In genomic region chr9:70542305-70543041, GRCm38 (mm10) we compare ENCODE assay signal across 8 mouse cellular contexts. TPM values are rescaled to one million over a fixed set of nuclear protein-coding genes. Genes with fewer than 3 reads are reported as not detected.
DNase-seq lines count a peak whose midpoint lies in the region; ATAC-seq and TF ChIP-seq lines count a peak whose summit lies in the region.

TSS of gene Sltm (plus strand) at chr9:70542754.

- peak; percentile 96 for DNase-seq in 416B (ENCODE audit: low read depth)
- DNase-seq in heart, adult 9 months (ENCODE audit: low spot score in 2 of 2): peak; percentile 98
- peak; percentile 92 to 97 for DNase-seq in monocyte, adult 2 months (ENCODE audit: low read depth in 1 of 2, low spot score in 2 of 2)
- DNase-seq in spleen, postnatal 36 days (ENCODE audit: low spot score in 2 of 2): peak; percentile 99 to 100

- ATAC-seq in embryonic facial prominence, embryonic 15.5 days (ENCODE audit: insufficient number of reproducible peaks, low FRiP score, low TSS enrichment, low read depth): peak; percentile 97
- ATAC-seq in kidney, embryonic 14.5 days (ENCODE audit: low FRiP score, low TSS enrichment): peak; percentile 97
- ATAC-seq in limb, embryonic 15.5 days (ENCODE audit: insufficient number of reproducible peaks, low FRiP score, low TSS enrichment, low read depth): peak; percentile 99

- no peaks in the 10 kb centered on the region for H3K36me3 ChIP-seq in embryonic facial prominence, embryonic 15.5 days
- no peaks in the 10 kb centered on the region; the same call in 1 of the 2 replicates for H3K36me3 ChIP-seq in kidney, embryonic 14.5 days (ENCODE audit: control insufficient read depth, insufficient read depth, low read length)
- H3K36me3 ChIP-seq in limb, embryonic 15.5 days: no peaks in the 10 kb centered on the region; the same call in 1 of the 2 replicates

- H3K4me3 ChIP-seq in bone marrow, adult 2 months (replicated peaks; ENCODE audit: control insufficient read depth, low read depth, low read length): peak within 1 kb of the TSS; percentile 88
- H3K4me3 ChIP-seq in embryonic facial prominence, embryonic 15.5 days (replicated peaks): peak within 1 kb of the TSS; percentile 92
- H3K4me3 ChIP-seq in kidney, embryonic 14.5 days (ENCODE audit: low read length): peak within 1 kb of the TSS; percentile 96
- H3K4me3 ChIP-seq in limb, embryonic 15.5 days: peak within 1 kb of the TSS; percentile 94

- no peaks in the 10 kb centered on the region for H3K27me3 ChIP-seq in embryonic facial prominence, embryonic 15.5 days
- H3K27me3 ChIP-seq in kidney, embryonic 14.5 days (ENCODE audit: control insufficient read depth, insufficient read depth, low read length): no peaks in the 10 kb centered on the region
- H3K27me3 ChIP-seq in limb, embryonic 15.5 days: no peaks in the 10 kb centered on the region

- no peaks in the 10 kb centered on the region for H3K9me3 ChIP-seq in embryonic facial prominence, embryonic 15.5 days (replicated peaks)
- H3K9me3 ChIP-seq in kidney, embryonic 14.5 days (ENCODE audit: control insufficient read depth, low read length): no peaks in the 10 kb centered on the region
- H3K9me3 ChIP-seq in limb, embryonic 15.5 days: no peaks in the 10 kb centered on the region

- H3K4me1 ChIP-seq in bone marrow, adult 2 months (ENCODE audit: control insufficient read depth, insufficient read depth, low read length): no peaks in the 10 kb centered on the region; the same call in 1 of the 2 replicates
- peaks cover 12% of the 10 kb centered on the region for H3K4me1 ChIP-seq in embryonic facial prominence, embryonic 15.5 days
- peaks cover 8% of the 10 kb centered on the region; the same call in 1 of the 2 replicates for H3K4me1 ChIP-seq in kidney, embryonic 14.5 days (ENCODE audit: control insufficient read depth, insufficient read depth, low read length)
- peaks cover 13% of the 10 kb centered on the region for H3K4me1 ChIP-seq in limb, embryonic 15.5 days

- H3K4me2 ChIP-seq in embryonic facial prominence, embryonic 15.5 days (replicated peaks): peak within 1 kb of the TSS; percentile 84
- H3K4me2 ChIP-seq in kidney, embryonic 14.5 days (replicated peaks; ENCODE audit: low read depth, low read length): peak within 1 kb of the TSS; percentile 80
- H3K4me2 ChIP-seq in limb, embryonic 15.5 days: peak within 1 kb of the TSS; percentile 89

- H3K9ac ChIP-seq in embryonic facial prominence, embryonic 15.5 days: peak within 1 kb of the TSS; percentile 93
- H3K9ac ChIP-seq in kidney, embryonic 14.5 days (ENCODE audit: low read depth, low read length): peak within 1 kb of the TSS; percentile 96
- peak within 1 kb of the TSS; percentile 91 for H3K9ac ChIP-seq in limb, embryonic 15.5 days

- H3K27ac ChIP-seq in bone marrow, adult 2 months (ENCODE audit: control insufficient read depth, insufficient read depth, low read depth, low read length, poor library complexity): peak within 1 kb of the TSS; percentile 99
- peak within 1 kb of the TSS; percentile 99 for H3K27ac ChIP-seq in embryonic facial prominence, embryonic 15.5 days (replicated peaks)
- H3K27ac ChIP-seq in kidney, embryonic 14.5 days (ENCODE audit: low read depth, low read length): peak within 1 kb of the TSS; percentile 98
- peak within 1 kb of the TSS; percentile 97 for H3K27ac ChIP-seq in limb, embryonic 15.5 days

- peak; percentile 88; the same call in 1 of the 2 replicates for TF ChIP-seq POLR2A in bone marrow, adult 2 months (IDR thresholded peaks at IDR 0.05; ENCODE audit: borderline replicate concordance, control insufficient read depth, low read depth, low read length)

- TF ChIP-seq CTCF in bone marrow, adult 2 months (IDR thresholded peaks at IDR 0.05; ENCODE audit: control insufficient read depth, insufficient read depth, low read length): no peak; the same call in 1 of the 2 replicates

- under 1% methylated on average over 75 of the region's 75 CpGs for WGBS in bone marrow, adult 2 months
- WGBS in embryonic facial prominence, embryonic 15.5 days: under 1% methylated on average over 64 of the region's 75 CpGs
- WGBS in kidney, embryonic 14.5 days: under 1% methylated on average over 67 of the region's 75 CpGs
- under 1% methylated on average over 67 of the region's 75 CpGs for whole genome bisulfite sequencing in limb, embryonic 15.5 days

RNA-seq across cellular contexts. Expression of gene Sltm, which starts in this region (rescaled TPM):
- 30.5 and 45.1 TPM in 2 replicates for polyA plus RNA-seq in bone marrow, adult 2 months (2011; ENCODE audit: insufficient read depth, insufficient read length, low replicate concordance, missing spikeins)
- polyA plus RNA-seq in embryonic facial prominence, embryonic 15.5 days (2015; fragmentation: Nextera tagmentation; extraction: Ambion mirVana): 55.1 and 58.7 TPM in 2 replicates
- polyA plus RNA-seq in kidney, embryonic 14.5 days (2014; fragmentation: Nextera tagmentation; extraction: Ambion mirVana): 64.9 and 71.6 TPM in 2 replicates
- polyA plus RNA-seq in limb, embryonic 15.5 days (2015; fragmentation: Nextera tagmentation; extraction: Ambion mirVana): 47.4 and 52.8 TPM in 2 replicates

Comparison
In these comparisons a context has a peak if more than half of its experiments do, and no peak if none do; other contexts are left out.
1. Peak in every context shown above with its lines: DNase-seq, ATAC-seq, H3K4me3 ChIP-seq and H3K27ac ChIP-seq.